Mouse (Mus musculus): ENCODE results near the gene Slc35f5. TPM values are rescaled to one million over a fixed set of nuclear protein-coding genes. Genes with fewer than 3 reads are reported as not detected.
"Not testable (repeated sequence)": the region's sequence is repeated elsewhere in the genome, so short reads cannot be mapped to it uniquely, and the experiment has no call there.

The Slc35f5 gene
- polyA plus RNA-seq (2011; ENCODE audit: insufficient read length, low read depth, missing spikeins), result 45.7 and 53.7 TPM in 2 replicates

DNA sequence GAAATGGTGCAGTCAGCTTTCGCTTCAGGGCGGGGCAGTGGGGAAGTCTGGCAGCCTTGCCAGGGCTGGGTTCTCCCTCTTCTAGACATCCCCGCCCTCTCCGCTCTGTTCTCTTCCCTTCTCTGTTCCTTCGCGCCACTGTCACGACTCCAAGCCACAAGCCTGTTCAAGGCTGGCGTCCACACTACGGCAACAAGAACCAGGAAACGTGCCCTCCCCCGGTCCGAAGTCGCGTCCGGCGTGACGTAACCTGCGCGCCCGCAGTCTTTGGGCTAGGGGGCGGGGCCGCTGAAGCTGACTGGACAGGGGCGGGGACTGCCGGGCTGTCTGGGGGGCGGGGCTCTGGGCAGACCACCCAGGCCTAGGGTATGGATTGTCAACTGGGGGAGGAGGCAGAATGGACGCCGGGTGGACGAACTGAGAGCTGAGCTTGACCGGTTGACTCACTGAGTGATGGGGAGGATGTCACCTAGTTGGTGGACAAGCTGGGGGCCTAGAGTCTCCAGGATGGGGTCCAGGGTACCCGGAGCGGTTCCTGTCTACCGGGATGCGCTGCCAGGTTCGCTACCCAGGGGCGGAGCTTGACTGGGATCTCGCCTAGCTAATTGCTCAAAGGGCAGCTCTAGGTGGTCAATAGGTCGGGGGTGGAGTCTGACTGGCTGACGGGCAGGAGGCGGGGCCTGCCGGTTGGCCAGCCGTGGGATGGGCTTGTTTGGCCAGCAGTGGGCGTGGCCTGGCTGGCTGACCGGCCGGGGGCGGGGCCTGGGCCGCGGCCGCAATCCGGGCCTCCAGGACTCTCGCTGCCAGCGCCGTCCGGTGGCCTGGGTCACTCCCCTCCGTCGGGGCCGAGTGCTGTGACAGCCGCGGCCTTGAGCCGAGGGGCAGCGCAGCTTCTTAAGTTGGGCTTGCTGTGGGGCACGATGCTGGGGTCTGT, at the start of gene Slc35f5:
Gene Slc35f5 (plus strand): TSS at position 337 of the 934 bp plus-strand sequence.
- TF ChIP-seq POLR2A (IDR thresholded peaks at IDR 0.05; ENCODE audit: low read depth, low read length) (peak; percentile 80), CTCF (IDR thresholded peaks at IDR 0.05; ENCODE audit: borderline replicate concordance, insufficient read depth, low read length) (no peak)
- Histone ChIP-seq H3K4me1 (ENCODE audit: control insufficient read depth, insufficient read depth, low read length) (peaks cover 4% of the 10 kb centered on the region), H3K27ac (ENCODE audit: insufficient read depth, low read length) (peak within 1 kb of the TSS; percentile 93), H3K4me3 (ENCODE audit: insufficient read depth, low read length) (peak within 1 kb of the TSS; percentile 65)

DNA sequence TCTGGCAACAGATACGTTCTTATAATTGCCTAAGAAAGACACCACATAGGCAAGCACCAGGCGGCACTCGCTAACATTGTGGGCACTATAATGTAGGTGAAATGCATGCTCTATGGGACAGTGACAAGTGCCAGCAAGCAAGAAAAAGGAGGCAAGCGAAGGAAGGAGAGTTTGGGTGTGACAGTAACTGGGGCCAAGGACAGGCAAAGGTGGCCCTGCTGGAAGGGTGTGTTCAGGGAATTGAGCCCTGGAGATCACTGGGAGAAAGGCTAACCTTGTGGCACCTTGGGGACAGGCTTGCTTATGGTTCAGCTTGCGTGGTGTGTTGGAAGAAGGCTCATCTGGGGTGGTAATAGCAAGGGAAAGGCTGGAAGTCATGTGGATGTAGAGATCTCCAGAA, 45.7 kb upstream of the Slc35f5 start:
- Histone ChIP-seq H3K4me1 (ENCODE audit: control insufficient read depth, insufficient read depth, low read length) (no peaks in the 10 kb centered on the region), H3K4me3 (ENCODE audit: insufficient read depth, low read length) (no peak overlapping the region), H3K27ac (ENCODE audit: insufficient read depth, low read length) (no peak overlapping the region)
- TF ChIP-seq POLR2A (IDR thresholded peaks at IDR 0.05; ENCODE audit: low read depth, low read length) (no peak), CTCF (IDR thresholded peaks at IDR 0.05; ENCODE audit: borderline replicate concordance, insufficient read depth, low read length) (no peak)

DNA sequence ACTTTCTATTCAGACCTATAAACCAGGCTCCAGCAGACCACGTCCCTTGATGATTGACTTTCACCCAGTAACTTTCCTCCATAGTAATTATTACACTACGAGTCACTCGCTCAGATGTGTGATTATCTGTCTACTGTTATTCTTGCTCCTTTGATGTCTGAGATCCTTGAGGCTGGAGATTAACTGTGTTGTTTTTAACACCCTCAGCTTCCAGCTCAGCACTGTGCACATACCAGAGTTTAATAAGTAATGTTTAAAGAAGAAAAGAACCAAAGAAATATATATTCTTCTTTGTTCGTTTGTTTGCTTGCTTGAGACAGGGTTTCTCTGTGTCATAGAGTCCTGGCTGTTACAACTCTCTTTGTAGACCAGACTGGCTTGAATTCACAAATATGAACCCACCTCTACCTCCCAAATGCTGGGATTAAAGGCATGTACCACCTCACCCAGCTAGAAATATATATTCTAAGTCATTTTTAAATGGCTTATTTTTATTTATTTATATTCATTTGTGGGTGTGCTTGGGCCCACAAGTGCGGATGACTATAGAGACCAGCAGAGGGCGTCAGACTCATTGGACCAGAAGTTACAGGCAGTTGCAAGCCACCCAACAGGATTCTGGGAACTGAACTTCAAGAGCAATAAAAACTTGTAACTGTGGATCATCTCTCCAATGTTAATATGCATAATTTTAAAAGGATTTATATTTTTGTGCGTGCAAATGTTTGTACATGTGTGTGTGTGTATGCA, 43.3 kb upstream of the Slc35f5 start:
- Histone ChIP-seq H3K4me1 (ENCODE audit: control insufficient read depth, insufficient read depth, low read length) (no peaks in the 10 kb centered on the region), H3K27ac (ENCODE audit: insufficient read depth, low read length) (no peak overlapping the region), H3K4me3 (ENCODE audit: insufficient read depth, low read length) (no peak overlapping the region)
- TF ChIP-seq POLR2A (IDR thresholded peaks at IDR 0.05; ENCODE audit: low read depth, low read length) (no peak), CTCF (IDR thresholded peaks at IDR 0.05; ENCODE audit: borderline replicate concordance, insufficient read depth, low read length) (no peak)

DNA sequence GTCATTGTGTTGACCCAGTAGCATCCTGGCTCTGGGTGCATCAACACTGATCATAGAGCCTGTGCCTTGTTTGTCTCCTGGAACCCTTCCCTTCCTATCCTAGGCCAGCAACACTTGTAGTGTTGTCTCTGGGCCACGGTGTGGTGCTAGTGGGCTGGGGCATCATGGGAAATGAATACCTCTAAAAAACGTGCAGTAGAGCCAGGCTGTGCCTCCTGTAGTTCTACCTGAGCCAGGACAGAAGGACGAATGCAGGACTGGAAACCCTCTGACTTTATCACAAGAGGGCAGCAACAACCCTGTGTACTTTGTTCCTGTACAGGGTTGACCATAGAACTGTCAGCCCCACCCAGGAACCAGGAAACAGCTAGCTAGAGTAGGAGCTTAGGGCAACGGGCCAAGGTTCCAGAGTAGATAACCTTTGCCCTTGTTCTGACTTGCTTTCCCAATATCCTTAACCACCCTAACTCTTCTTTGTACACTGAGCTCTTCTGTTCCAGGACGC, 41.2 kb upstream of the Slc35f5 start:
- Histone ChIP-seq H3K4me3 (ENCODE audit: insufficient read depth, low read length) (no peak overlapping the region), H3K4me1 (ENCODE audit: control insufficient read depth, insufficient read depth, low read length) (no peaks in the 10 kb centered on the region), H3K27ac (ENCODE audit: insufficient read depth, low read length) (no peak overlapping the region)
- TF ChIP-seq CTCF (IDR thresholded peaks at IDR 0.05; ENCODE audit: borderline replicate concordance, insufficient read depth, low read length) (peak; percentile 22; the same call in 1 of the 2 replicates), POLR2A (IDR thresholded peaks at IDR 0.05; ENCODE audit: low read depth, low read length) (no peak)

DNA sequence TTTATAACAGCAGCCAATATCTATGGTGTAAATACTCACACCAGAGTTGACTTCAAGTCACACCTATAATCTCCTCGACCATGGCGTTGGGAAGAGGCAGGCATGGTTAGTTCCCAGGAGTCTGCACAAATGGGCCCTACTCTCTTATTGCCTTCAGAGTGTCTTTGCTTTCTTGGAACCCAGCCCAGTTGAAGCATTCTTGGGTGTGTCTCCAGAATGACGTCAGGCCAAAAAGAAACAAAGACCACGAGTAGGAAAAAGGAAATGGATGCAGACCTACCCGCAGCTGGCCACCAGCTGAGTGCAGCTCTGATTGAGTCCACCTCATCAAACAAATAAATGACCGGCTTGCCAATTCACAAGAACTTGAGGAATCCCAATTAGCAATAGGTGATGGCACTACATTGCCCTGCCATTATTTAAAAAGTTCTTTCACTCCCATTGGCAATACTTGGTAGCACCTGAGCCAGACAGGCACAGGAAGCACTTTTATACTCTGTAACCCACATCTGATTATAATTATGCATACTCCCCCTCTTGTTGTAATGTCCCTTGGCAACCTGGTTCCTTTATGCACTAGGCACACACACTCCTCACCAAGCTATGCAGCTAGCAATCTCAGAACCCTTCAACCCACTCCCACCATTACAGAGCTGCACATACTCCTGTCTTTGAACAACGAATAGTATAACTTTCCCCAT, 34.3 kb upstream of the Slc35f5 start:
- H3K27ac ChIP-seq (ENCODE audit: insufficient read depth, low read length), result no peak overlapping the region
- H3K4me1 ChIP-seq (ENCODE audit: control insufficient read depth, insufficient read depth, low read length), result peaks cover 4% of the 10 kb centered on the region
- TF ChIP-seq CTCF (IDR thresholded peaks at IDR 0.05; ENCODE audit: borderline replicate concordance, insufficient read depth, low read length), result no peak
- no peak for TF ChIP-seq POLR2A (IDR thresholded peaks at IDR 0.05; ENCODE audit: low read depth, low read length)
- H3K4me3 ChIP-seq (ENCODE audit: insufficient read depth, low read length), result no peak overlapping the region

DNA sequence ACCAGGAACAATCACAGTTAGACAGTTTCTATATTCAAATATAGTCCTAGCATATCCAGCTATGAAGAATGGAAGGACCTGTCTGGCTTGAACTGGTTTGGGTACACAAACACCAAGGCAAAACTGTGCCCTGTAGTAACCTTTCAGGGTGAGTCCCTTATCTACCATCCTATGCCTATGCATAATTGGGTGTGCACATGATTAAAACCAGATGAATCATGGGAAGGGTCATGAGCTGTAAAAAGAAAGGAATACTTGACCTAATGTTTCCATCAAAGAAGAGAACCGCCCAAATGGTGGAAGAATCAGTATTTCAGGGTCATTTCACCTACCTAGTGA, 33.8 kb upstream of the Slc35f5 start:
- H3K4me1 ChIP-seq (ENCODE audit: control insufficient read depth, insufficient read depth, low read length), result peaks cover 4% of the 10 kb centered on the region
- H3K4me3 ChIP-seq (ENCODE audit: insufficient read depth, low read length), result no peak overlapping the region
- no peak for TF ChIP-seq POLR2A (IDR thresholded peaks at IDR 0.05; ENCODE audit: low read depth, low read length)
- TF ChIP-seq CTCF (IDR thresholded peaks at IDR 0.05; ENCODE audit: borderline replicate concordance, insufficient read depth, low read length), result no peak
- H3K27ac ChIP-seq (ENCODE audit: insufficient read depth, low read length), result no peak overlapping the region

DNA sequence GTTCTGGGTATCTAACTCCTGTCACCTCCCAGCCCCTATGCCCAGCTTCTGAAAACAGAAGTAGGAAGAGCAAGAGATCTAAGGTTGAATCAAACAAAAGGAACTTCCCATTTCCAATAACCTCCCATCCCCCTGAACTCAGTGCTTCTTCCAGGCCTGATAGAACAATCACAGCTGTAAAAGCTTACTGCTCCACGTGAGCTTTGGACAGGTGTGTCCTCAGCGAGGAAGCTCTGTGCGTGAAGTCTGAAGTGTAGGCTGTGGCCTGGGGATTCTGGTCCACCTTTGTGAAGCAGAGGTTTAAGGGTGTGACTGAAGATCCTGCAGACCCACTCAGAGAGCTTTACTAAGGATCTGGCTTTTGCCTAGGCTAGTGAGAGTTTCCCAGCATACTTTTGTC, 33.0 kb upstream of the Slc35f5 start:
- TF ChIP-seq CTCF (IDR thresholded peaks at IDR 0.05; ENCODE audit: borderline replicate concordance, insufficient read depth, low read length), result no peak
- TF ChIP-seq POLR2A (IDR thresholded peaks at IDR 0.05; ENCODE audit: low read depth, low read length), result no peak
- Histone ChIP-seq H3K4me1 (ENCODE audit: control insufficient read depth, insufficient read depth, low read length) (peaks cover 4% of the 10 kb centered on the region), H3K4me3 (ENCODE audit: insufficient read depth, low read length) (no peak overlapping the region), H3K27ac (ENCODE audit: insufficient read depth, low read length) (no peak overlapping the region)

DNA sequence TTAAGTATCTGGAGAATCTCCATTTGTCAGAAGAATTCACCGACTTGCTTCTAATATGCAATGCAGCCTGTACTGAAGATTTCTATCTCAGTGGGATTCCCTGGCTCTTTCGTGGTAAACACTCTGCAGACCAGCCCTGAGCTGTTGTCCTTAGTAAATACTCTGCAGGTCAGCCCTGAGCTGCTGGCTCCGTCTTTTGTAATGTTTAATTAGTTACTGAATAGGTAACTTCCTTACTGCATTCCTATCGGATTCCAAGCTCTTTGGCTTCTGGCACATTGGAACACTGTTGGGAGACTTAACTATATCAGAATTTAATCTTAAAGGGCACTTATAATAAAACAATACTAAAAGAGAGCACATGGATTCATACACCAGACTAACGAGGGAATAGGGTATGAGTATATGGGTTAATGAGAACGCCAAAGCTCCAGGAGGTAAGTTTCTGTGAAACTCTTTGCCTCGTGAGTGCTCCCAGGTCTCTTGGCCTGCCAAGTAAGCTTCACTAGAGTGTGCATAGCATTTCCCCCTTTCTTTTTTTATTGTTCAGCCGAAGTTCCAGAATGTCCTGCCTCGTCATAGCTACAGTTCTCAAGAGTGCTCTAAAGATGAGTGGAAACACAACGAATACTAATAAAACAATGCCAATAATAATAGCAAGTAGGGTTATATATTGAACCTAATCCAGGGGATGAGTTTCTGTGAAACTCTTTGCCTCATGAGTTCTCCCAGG, 27.0 kb upstream of the Slc35f5 start:
- H3K4me1 ChIP-seq (ENCODE audit: control insufficient read depth, insufficient read depth, low read length); H3K4me3 ChIP-seq (ENCODE audit: insufficient read depth, low read length); H3K27ac ChIP-seq (ENCODE audit: insufficient read depth, low read length): not testable (repeated sequence)

DNA sequence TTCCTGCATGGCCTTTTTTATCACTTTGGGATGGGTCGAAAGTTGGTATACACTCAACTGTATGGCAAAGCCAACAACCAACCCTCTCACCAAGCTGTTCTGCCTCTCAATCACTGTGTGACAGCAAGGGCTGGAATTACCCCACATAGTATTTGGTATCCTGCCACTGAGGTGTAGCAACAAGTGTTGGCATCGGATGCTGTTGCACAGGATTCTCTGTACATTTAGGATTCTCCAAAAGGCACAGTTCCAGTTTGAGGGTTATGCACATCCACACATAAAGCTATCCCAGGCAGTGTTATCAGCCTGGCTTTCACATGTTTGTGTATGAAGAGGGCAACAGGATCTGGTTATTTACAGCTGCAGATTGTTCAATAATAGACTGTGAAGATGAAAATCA, 23.3 kb upstream of the Slc35f5 start:
- H3K27ac ChIP-seq (ENCODE audit: insufficient read depth, low read length), result no peak overlapping the region
- H3K4me3 ChIP-seq (ENCODE audit: insufficient read depth, low read length), result no peak overlapping the region
- no peaks in the 10 kb centered on the region for H3K4me1 ChIP-seq (ENCODE audit: control insufficient read depth, insufficient read depth, low read length)
- TF ChIP-seq POLR2A (IDR thresholded peaks at IDR 0.05; ENCODE audit: low read depth, low read length), result no peak

All from embryonic fibroblast, embryonic 13.5 days (primary cell).